Mouse (Mus musculus) cortical plate, adult 2 months (tissue): ENCODE data around the gene Cideb.

Experiments
- CTCF ChIP-seq: fragments of 200-500 bp; IDR thresholded peaks from 2 replicates; pipeline ENCODE4 v1.5.1; 2011; ENCODE audit warnings: mild to moderate bottlenecking, control low read depth, low read length; ENCODE audit not compliant: insufficient read depth; ENCODE audit errors: extremely low read depth
- POLR2A ChIP-seq: fragments of 200-500 bp; IDR thresholded peaks from 2 replicates; pipeline ENCODE4 v1.6.1; 2011; ENCODE audit warnings: mild to moderate bottlenecking, low read length, control low read depth; ENCODE audit not compliant: insufficient read depth; ENCODE audit errors: extremely low read depth

- no peak for TF ChIP-seq POLR2A
- peak; percentile 97 for TF ChIP-seq CTCF
Observed at GRCm38 (mm10) chr14:55743711-55744110, 14.5 kb downstream of the Cideb start.
